Mouse (Mus musculus) T-helper 17 cell (primary cell): ENCODE measurements at regions not wholly inside any gene's neighbourhood (a gene's known extent, or its start where the extent isn't known, plus 50 kb on each side); places are given as distances from the start of the nearest gene placed in this dataset.

Experiments used
- in situ Hi-C, 2 experiments: fragments of 300-600 bp; cut with MboI, MseI; formaldehyde crosslinking; loops; 1 replicate in 1 of 2; 2 replicates in 1 of 2; pipeline ENCODE4 v1.15.1; 2025; ENCODE audit warnings: high pct_unique_total_duplicates in 2 of 2

DNA sequence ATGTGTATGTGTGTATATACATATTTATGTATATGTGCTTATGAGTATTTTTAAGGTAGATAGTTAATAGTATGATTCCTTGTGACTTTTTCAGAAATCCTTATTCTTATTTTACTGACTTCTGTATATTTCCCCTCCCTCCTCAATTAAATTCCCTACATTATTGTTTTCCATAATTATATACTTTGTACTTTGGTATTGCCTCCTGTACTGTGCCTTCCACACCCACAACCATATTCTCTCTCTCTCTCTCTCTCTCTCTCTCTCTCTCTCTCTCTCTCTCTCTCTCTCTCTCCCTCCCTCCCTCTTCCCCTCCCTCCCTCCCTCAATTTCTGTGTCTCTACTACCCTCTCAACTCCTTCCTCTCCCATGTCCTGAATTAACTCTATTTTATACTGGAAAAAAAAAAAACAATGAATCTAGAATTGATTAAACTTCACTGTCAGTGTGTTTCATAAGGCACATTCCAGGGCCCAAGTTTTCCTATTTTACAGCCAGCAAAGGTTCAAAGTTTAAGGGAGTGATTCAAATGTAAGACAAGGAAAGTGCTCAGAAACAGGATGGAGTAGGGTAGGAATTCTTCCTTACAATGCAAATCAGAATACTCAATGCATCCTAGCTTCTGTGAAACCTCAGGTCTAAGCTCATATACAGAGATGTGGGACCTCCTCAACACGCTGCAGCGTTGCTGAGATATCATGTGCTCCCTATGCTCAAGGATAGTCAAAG, 911.9 kb downstream of the Speer2 start:
- in situ Hi-C loops = no loop called here

DNA sequence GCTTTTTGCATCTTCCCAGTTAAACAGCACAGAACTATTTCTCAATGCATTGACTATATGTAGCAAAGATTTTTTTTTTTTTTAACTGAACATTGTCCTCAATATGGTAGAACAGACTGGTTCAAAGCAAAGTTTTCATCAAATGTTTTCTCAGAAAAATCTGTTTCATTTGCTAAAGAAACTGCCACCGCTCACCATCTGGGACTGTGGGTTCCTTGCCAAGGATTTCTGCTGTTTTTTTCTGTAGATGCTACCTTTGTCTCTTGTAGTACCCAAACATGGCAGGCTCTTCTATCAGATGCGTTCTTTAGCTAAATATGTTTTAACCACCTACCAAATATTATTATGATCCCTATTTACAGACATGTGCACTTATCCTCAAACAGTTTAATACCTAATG, 952.7 kb downstream of the Speer2 start:
- in situ Hi-C loops = no loop called here

DNA sequence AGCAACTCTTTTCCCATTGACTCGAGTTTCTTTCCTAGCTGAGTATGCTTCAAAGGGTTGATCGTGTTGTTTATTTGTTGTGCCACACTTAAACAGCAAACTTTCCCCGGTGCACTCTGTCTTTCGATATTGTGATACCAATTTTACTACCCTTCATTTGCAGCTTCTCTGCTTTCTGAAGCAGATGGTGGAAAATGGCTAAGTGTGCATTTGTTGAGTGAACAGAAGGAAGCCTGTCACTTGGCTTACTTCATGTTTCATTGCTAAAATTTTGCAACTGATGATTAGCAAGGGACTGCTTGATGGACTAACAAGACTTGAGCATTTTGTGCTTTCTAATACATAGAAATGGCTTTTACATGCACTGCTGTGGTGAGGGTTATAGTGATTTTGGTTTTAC, 965.4 kb downstream of the Speer2 start:
- in situ Hi-C loops = loop anchor here in 1 of 2 experiments (10.0 kb wide), 1 partner anchor 1877 kb away; no protein-coding TSS in a partner anchor

DNA sequence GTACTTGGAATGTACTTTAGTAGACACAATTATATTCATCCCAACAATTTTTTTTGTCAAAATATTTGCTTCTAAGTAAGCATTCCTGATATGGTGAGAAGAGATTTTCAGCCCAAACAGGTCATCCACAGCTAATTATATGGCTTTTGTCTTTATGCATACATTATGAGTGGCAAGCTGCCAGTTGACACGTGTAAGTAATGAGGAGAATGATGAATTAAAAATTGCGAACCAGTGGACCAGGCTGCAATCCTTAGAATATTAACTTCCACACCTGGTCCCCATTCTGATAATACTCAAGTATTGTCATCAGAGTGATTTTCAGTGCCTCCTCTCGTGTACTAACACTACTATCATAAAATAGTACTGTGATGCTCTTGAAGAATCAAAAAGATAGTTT, 1014.8 kb downstream of the Speer2 start:
- in situ Hi-C loops = no loop called here
